Mouse (Mus musculus) neural tube, embryonic 12.5 days (tissue): Measurements from ENCODE around the gene Sh3bp5l. TPM values are rescaled to one million over a fixed set of nuclear protein-coding genes. Genes with fewer than 3 reads are reported as not detected.

Experiments used
- ATAC-seq: fragments of 200-750 bp; cut with Nextera tagmentation; 2 replicates; pipeline ENCODE4 v1.8.0; 2017; ENCODE audit warnings: low read depth, mild to moderate bottlenecking, moderate TSS enrichment, moderate library complexity; ENCODE audit not compliant: low FRiP score
- H3K27ac ChIP-seq: fragments of 300-500 bp; sonication (generic); 2 replicates; pipeline ENCODE4 v1.5.1; 2016
- H3K27me3 ChIP-seq: fragments of 300-500 bp; sonication (generic); replicated peaks from 2 replicates; pipeline ENCODE4 v1.6.1; 2016; ENCODE audit warnings: mild to moderate bottlenecking
- H3K36me3 ChIP-seq: fragments of 300-500 bp; sonication (generic); 2 replicates; pipeline ENCODE4 v1.6.1; 2016; ENCODE audit warnings: mild to moderate bottlenecking
- H3K4me1 ChIP-seq: fragments of 300-500 bp; sonication (generic); 2 replicates; pipeline ENCODE4 v1.6.1; 2016
- H3K4me2 ChIP-seq: fragments of 300-500 bp; sonication (generic); replicated peaks from 2 replicates; pipeline ENCODE4 v1.6.1; 2016; ENCODE audit warnings: mild to moderate bottlenecking
- H3K4me3 ChIP-seq: fragments of 300-500 bp; sonication (generic); 2 replicates; pipeline ENCODE4 v1.5.1; 2016
- H3K9ac ChIP-seq: fragments of 300-500 bp; sonication (generic); 2 replicates; pipeline ENCODE4 v1.6.1; 2016; ENCODE audit warnings: mild to moderate bottlenecking
- H3K9me3 ChIP-seq: fragments of 300-500 bp; sonication (generic); 2 replicates; pipeline ENCODE4 v1.6.1; 2016; ENCODE audit warnings: mild to moderate bottlenecking
- WGBS: fragments of 180-500 bp; shearing (Covaris S2); methylation state at CpG from one replicate; pipeline ENCODE4 v1.1.7; 2016; 5-methylcytosine and 5-hydroxymethylcytosine counted together
- polyA plus RNA-seq: library from polyadenylated mRNA; unstranded; fragments of >200 nt; fragmentation: Nextera tagmentation; extraction: Ambion mirVana; gene quantifications from 2 replicates; pipeline ENCODE4 v1.2.1, GENCODE M21; 2016

Sh3bp5l gene
- polyA plus RNA-seq, 1 experiment from 2014 or later, result 51.5 TPM

GRCm38 (mm10) chr11:58326781-58327180 lies 3.7 kb upstream of the Sh3bp5l start:
- 99% methylated on average over 3 of the region's 3 CpGs for whole genome bisulfite sequencing
- H3K9ac ChIP-seq, result no peak overlapping the region
- no peaks in the 10 kb centered on the region for H3K9me3 ChIP-seq
- no peak overlapping the region for H3K4me3 ChIP-seq
- peaks cover 30% of the 10 kb centered on the region for H3K4me1 ChIP-seq
- H3K36me3 ChIP-seq, result peaks cover 15% of the 10 kb centered on the region
- H3K27ac ChIP-seq, result no peak overlapping the region
- ATAC-seq, result no peak
- no peak overlapping the region for H3K4me2 ChIP-seq
- no peaks in the 10 kb centered on the region for H3K27me3 ChIP-seq

GRCm38 (mm10) chr11:58329906-58330275 lies 633 bp upstream of the Sh3bp5l start:
- H3K4me3 ChIP-seq, result peak overlapping the region; percentile 72
- H3K27me3 ChIP-seq, result no peaks in the 10 kb centered on the region
- peaks cover 31% of the 10 kb centered on the region for H3K4me1 ChIP-seq
- peaks cover 29% of the 10 kb centered on the region for H3K36me3 ChIP-seq
- peak overlapping the region; percentile 99 for H3K4me2 ChIP-seq
- H3K27ac ChIP-seq, result no peak overlapping the region
- H3K9ac ChIP-seq, result peak overlapping the region; percentile 85
- WGBS, result under 1% methylated on average over 21 of the region's 21 CpGs
- peak; percentile 68 for ATAC-seq
- H3K9me3 ChIP-seq, result no peaks in the 10 kb centered on the region

- H3K27me3 ChIP-seq, result no peaks in the 10 kb centered on the region
- peak overlapping the region; percentile 99 for H3K4me2 ChIP-seq
- no peak; the same call in 1 of the 2 replicates for ATAC-seq
- H3K36me3 ChIP-seq, result peaks cover 35% of the 10 kb centered on the region
- H3K4me1 ChIP-seq, result peaks cover 31% of the 10 kb centered on the region
- no peak overlapping the region for H3K27ac ChIP-seq
- H3K4me3 ChIP-seq, result peak overlapping the region; percentile 72
- 17% methylated on average over 10 of the region's 10 CpGs for WGBS
- no peaks in the 10 kb centered on the region for H3K9me3 ChIP-seq
- peak overlapping the region; percentile 85 for H3K9ac ChIP-seq
Observed at GRCm38 (mm10) chr11:58331149-58331495, 598 bp downstream of the Sh3bp5l start.

- no peak for ATAC-seq
- Histone ChIP-seq H3K36me3 (peaks cover 39% of the 10 kb centered on the region), H3K9me3 (no peaks in the 10 kb centered on the region), H3K4me1 (peaks cover 31% of the 10 kb centered on the region), H3K27me3 (no peaks in the 10 kb centered on the region), H3K9ac (peak overlapping the region; percentile 85), H3K27ac (no peak overlapping the region), H3K4me2 (peak overlapping the region; percentile 99), H3K4me3 (peak overlapping the region; percentile 72)
- WGBS, result 93% methylated on average over 6 of the region's 6 CpGs
Observed at GRCm38 (mm10) chr11:58331546-58331945, 1.0 kb downstream of the Sh3bp5l start.

GRCm38 (mm10) chr11:58334746-58335145 lies 4.2 kb downstream of the Sh3bp5l start:
- ATAC-seq, result no peak
- Histone ChIP-seq H3K4me1 (peaks cover 24% of the 10 kb centered on the region), H3K9me3 (no peaks in the 10 kb centered on the region), H3K9ac (no peak overlapping the region), H3K4me2 (no peak overlapping the region), H3K27me3 (no peaks in the 10 kb centered on the region), H3K36me3 (peaks cover 50% of the 10 kb centered on the region), H3K4me3 (no peak overlapping the region), H3K27ac (no peak overlapping the region)
- WGBS, result 81% methylated on average over 3 of the region's 3 CpGs

GRCm38 (mm10) chr11:58346745-58347144 lies 16.2 kb downstream of the Sh3bp5l start:
- no peak overlapping the region for H3K4me3 ChIP-seq
- no peak overlapping the region for H3K4me2 ChIP-seq
- no peaks in the 10 kb centered on the region for H3K9me3 ChIP-seq
- no peaks in the 10 kb centered on the region for H3K27me3 ChIP-seq
- H3K36me3 ChIP-seq, result peaks cover 53% of the 10 kb centered on the region
- no peaks in the 10 kb centered on the region for H3K4me1 ChIP-seq
- 94% methylated on average over 4 of the region's 4 CpGs for WGBS
- H3K27ac ChIP-seq, result no peak overlapping the region
- no peak for ATAC-seq
- H3K9ac ChIP-seq, result no peak overlapping the region

- WGBS, result 72% methylated on average over 4 of the region's 4 CpGs
- Histone ChIP-seq H3K9ac (no peak overlapping the region), H3K4me2 (no peak overlapping the region), H3K27me3 (no peaks in the 10 kb centered on the region), H3K27ac (no peak overlapping the region), H3K4me1 (no peaks in the 10 kb centered on the region), H3K4me3 (no peak overlapping the region), H3K36me3 (peaks cover 22% of the 10 kb centered on the region), H3K9me3 (no peaks in the 10 kb centered on the region)
- no peak for ATAC-seq
Observed at GRCm38 (mm10) chr11:58350628-58351027, 20.1 kb downstream of the Sh3bp5l start.

- no peak overlapping the region for H3K27ac ChIP-seq
- no peak overlapping the region for H3K4me2 ChIP-seq
- H3K36me3 ChIP-seq, result peaks cover 17% of the 10 kb centered on the region
- no peaks in the 10 kb centered on the region for H3K9me3 ChIP-seq
- no peak overlapping the region for H3K9ac ChIP-seq
- H3K27me3 ChIP-seq, result no peaks in the 10 kb centered on the region
- no peak for ATAC-seq
- H3K4me3 ChIP-seq, result no peak overlapping the region
- H3K4me1 ChIP-seq, result no peaks in the 10 kb centered on the region
- WGBS, result 86% methylated on average over 5 of the region's 5 CpGs
Observed at GRCm38 (mm10) chr11:58351179-58351578, 20.7 kb downstream of the Sh3bp5l start.

GRCm38 (mm10) chr11:58352681-58353548 lies 22.4 kb downstream of the Sh3bp5l start:
- ATAC-seq, result no peak

GRCm38 (mm10) chr11:58353709-58354108 lies 23.2 kb downstream of the Sh3bp5l start:
- Histone ChIP-seq H3K4me3 (no peak overlapping the region), H3K27me3 (no peaks in the 10 kb centered on the region), H3K27ac (no peak overlapping the region), H3K4me2 (no peak overlapping the region), H3K9me3 (no peaks in the 10 kb centered on the region), H3K4me1 (no peaks in the 10 kb centered on the region), H3K36me3 (no peaks in the 10 kb centered on the region), H3K9ac (no peak overlapping the region)
- 88% methylated on average over 3 of the region's 3 CpGs for WGBS
- no peak for ATAC-seq

More at GRCm38 (mm10) chr11:58352681-58353548, 22.4 kb downstream of the Sh3bp5l start:
- H3K27ac ChIP-seq, result no peak overlapping the region
- no peak overlapping the region for H3K9ac ChIP-seq
- no peaks in the 10 kb centered on the region for H3K27me3 ChIP-seq
- H3K4me3 ChIP-seq, result no peak overlapping the region
- no peaks in the 10 kb centered on the region for H3K4me1 ChIP-seq
- H3K36me3 ChIP-seq, result no peaks in the 10 kb centered on the region
- no peaks in the 10 kb centered on the region for H3K9me3 ChIP-seq
- 66% methylated on average over 7 of the region's 7 CpGs for WGBS
- no peak overlapping the region for H3K4me2 ChIP-seq

- H3K4me3 ChIP-seq, result no peak overlapping the region
- no peak overlapping the region for H3K9ac ChIP-seq
- no peaks in the 10 kb centered on the region for H3K4me1 ChIP-seq
- ATAC-seq, result no peak
- 79% methylated on average over 10 of the region's 10 CpGs for WGBS
- no peak overlapping the region for H3K4me2 ChIP-seq
- no peak overlapping the region for H3K27ac ChIP-seq
- H3K36me3 ChIP-seq, result no peaks in the 10 kb centered on the region
- no peaks in the 10 kb centered on the region for H3K27me3 ChIP-seq
- H3K9me3 ChIP-seq, result no peaks in the 10 kb centered on the region
Observed at GRCm38 (mm10) chr11:58354476-58354875, 24.0 kb downstream of the Sh3bp5l start.

GRCm38 (mm10) chr11:58354927-58355326 lies 24.4 kb downstream of the Sh3bp5l start:
- no peak for ATAC-seq
- Histone ChIP-seq H3K4me2 (no peak overlapping the region), H3K9ac (no peak overlapping the region), H3K36me3 (no peaks in the 10 kb centered on the region), H3K9me3 (no peaks in the 10 kb centered on the region), H3K4me1 (no peaks in the 10 kb centered on the region), H3K4me3 (no peak overlapping the region), H3K27me3 (no peaks in the 10 kb centered on the region), H3K27ac (no peak overlapping the region)
- WGBS, result 84% methylated on average over 3 of the region's 3 CpGs

GRCm38 (mm10) chr11:58357042-58357441 lies 26.5 kb downstream of the Sh3bp5l start:
- Histone ChIP-seq H3K4me2 (no peak overlapping the region), H3K4me1 (no peaks in the 10 kb centered on the region), H3K36me3 (no peaks in the 10 kb centered on the region), H3K27ac (no peak overlapping the region), H3K27me3 (no peaks in the 10 kb centered on the region), H3K9ac (no peak overlapping the region), H3K9me3 (no peaks in the 10 kb centered on the region), H3K4me3 (no peak overlapping the region)
- 95% methylated on average over 3 of the region's 3 CpGs for WGBS
- no peak for ATAC-seq
